Mouse (Mus musculus): ENCODE measurements at regions not wholly inside any gene's neighbourhood (a gene's known extent, or its start where the extent isn't known, plus 50 kb on each side); places are given as distances from the start of the nearest gene placed in this dataset.

DNA sequence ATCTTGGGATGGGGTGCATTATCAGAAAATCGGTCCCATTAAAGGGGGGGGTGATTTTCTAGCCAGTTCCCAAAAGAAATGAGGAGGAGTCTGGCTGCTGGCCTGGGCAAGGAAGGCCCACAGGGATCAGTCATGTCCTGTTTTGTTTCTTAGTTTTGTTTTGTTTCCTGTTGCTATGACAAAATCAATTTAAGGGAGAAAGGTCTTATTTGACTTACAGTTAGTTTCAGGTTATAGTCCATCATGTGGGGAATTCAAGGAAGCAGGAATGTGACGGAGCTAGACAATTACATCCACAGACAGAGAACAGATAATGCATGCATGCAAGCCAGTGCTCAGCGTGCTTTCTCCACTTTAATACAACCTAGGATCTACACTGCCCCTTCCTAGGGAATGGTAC lies 101.1 kb downstream of the Rplp1 start:
- Histone ChIP-seq H3K4me3 (ENCODE audit: low read depth, low read length) (no peak overlapping the region), H3K27ac (ENCODE audit: low read depth, low read length) (no peak overlapping the region), H3K9ac (ENCODE audit: low read length) (no peak overlapping the region), H3K36me3 (ENCODE audit: control insufficient read depth, insufficient read depth, low read length) (no peaks in the 10 kb centered on the region), H3K4me2 (ENCODE audit: low read length) (no peak overlapping the region), H3K27me3 (replicated peaks; ENCODE audit: control insufficient read depth, insufficient read depth, low read length) (no peaks in the 10 kb centered on the region), H3K4me1 (ENCODE audit: control insufficient read depth, insufficient read depth, low read length) (no peaks in the 10 kb centered on the region), H3K9me3 (replicated peaks; ENCODE audit: control insufficient read depth, low read length) (no peaks in the 10 kb centered on the region)
- 78% methylated on average over 3 of the region's 3 CpGs for WGBS
- DNase-seq (ENCODE audit: low spot score) (no peak), ATAC-seq (no peak)

DNA sequence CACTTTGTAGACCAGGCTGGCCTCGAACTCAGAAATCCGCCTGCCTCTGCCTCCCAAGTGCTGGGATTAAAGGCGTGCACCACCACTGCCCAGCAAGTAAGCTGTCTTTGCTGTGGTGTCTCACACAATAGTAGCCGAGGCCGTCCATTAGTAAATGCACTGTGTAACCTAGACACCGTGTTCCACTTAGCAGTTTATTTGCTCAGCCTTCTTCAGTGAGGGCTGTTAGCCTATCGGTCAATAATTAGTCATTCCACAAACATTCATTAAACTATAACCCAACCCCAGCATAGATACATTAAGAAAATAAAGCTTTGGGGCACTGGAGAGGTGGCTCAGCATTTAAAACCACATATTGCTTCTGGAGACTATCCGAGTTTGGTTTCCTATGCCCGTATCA lies 102.0 kb downstream of the Rplp1 start:
- no peaks in the 10 kb centered on the region for H3K27me3 ChIP-seq (replicated peaks; ENCODE audit: control insufficient read depth, insufficient read depth, low read length)
- no peaks in the 10 kb centered on the region for H3K9me3 ChIP-seq (replicated peaks; ENCODE audit: control insufficient read depth, low read length)
- no peaks in the 10 kb centered on the region for H3K36me3 ChIP-seq (ENCODE audit: control insufficient read depth, insufficient read depth, low read length)
- WGBS = 92% methylated on average over 9 of the region's 9 CpGs
- DNase-seq (ENCODE audit: low spot score) (no peak), ATAC-seq (no peak)
- H3K9ac ChIP-seq (ENCODE audit: low read length) = no peak overlapping the region
- no peak overlapping the region for H3K4me2 ChIP-seq (ENCODE audit: low read length)
- no peak overlapping the region for H3K27ac ChIP-seq (ENCODE audit: low read depth, low read length)
- no peak overlapping the region for H3K4me3 ChIP-seq (ENCODE audit: low read depth, low read length)
- H3K4me1 ChIP-seq (ENCODE audit: control insufficient read depth, insufficient read depth, low read length) = no peaks in the 10 kb centered on the region

DNA sequence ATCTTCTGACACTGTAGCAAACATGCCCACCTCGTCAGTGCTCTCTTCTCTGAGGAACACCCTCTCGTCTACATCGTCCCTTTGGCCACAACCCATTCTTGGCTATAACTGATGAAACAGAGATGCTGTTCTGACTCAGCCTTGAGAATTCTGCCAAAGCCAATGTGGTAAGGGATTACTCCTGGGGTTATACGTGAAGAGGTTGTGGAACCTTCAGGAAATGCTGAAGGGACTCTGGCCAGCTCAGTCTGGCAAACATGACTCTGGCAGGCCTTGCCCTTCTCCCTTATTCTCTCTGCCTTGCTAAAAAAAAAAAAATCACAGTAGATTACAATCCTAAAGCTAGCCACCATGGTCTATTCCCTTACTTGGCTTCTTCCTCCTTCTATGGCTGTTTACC lies 103.9 kb downstream of the Rplp1 start:
- no peak overlapping the region for H3K27ac ChIP-seq (ENCODE audit: low read depth, low read length)
- H3K27me3 ChIP-seq (replicated peaks; ENCODE audit: control insufficient read depth, insufficient read depth, low read length) = no peaks in the 10 kb centered on the region
- no peaks in the 10 kb centered on the region for H3K36me3 ChIP-seq (ENCODE audit: control insufficient read depth, insufficient read depth, low read length)
- DNase-seq (ENCODE audit: low spot score) = no peak
- H3K9me3 ChIP-seq (replicated peaks; ENCODE audit: control insufficient read depth, low read length) = no peaks in the 10 kb centered on the region
- H3K9ac ChIP-seq (ENCODE audit: low read length) = no peak overlapping the region
- no peaks in the 10 kb centered on the region for H3K4me1 ChIP-seq (ENCODE audit: control insufficient read depth, insufficient read depth, low read length)
- no peak for ATAC-seq
- 87% methylated on average over 4 of the region's 4 CpGs for WGBS
- no peak overlapping the region for H3K4me2 ChIP-seq (ENCODE audit: low read length)
- no peak overlapping the region for H3K4me3 ChIP-seq (ENCODE audit: low read depth, low read length)

DNA sequence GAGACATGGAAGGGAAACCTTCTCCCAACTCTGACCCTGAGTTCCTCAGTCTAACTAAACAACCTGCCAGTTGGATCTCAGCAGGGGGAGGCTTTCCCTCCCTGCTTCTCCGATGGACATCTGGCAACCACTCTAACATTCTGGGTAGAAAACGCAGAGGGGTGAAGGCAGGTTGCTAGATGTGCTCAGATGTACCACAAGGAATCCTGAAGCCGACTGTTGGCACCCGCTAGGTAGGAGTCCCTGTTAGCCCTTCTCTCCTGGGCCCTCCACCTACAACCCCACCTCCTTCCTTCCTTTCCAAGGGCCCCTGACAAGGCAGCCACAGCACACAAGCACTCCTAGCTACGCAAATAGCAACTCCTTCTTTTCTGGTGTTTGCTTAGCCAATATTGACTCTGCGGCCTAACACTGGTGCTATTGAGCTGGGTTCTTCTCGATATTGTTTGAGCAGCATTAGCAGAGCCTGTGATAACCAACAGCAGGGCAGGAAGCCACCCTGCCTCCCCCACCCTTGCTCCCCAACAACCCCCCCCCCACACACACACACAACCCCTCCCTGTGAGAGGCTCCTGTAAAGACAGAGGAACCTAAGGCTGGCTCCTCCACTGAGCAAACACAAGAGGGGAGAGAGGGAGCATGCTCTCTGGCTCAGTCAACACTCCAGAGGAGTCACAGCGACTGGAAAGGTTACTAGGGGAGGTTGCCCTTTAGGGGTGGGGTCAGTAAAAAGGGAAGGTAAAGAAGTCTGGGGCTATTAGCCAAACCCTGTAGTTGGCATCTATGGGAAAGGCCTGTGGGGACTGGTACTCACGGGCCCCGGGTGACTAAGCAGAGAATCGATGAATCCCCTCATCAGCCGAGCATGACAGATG lies 105.8 kb downstream of the Rplp1 start:
- ATAC-seq = no peak
- Histone ChIP-seq H3K9me3 (replicated peaks; ENCODE audit: control insufficient read depth, low read length) (no peaks in the 10 kb centered on the region), H3K4me2 (ENCODE audit: low read length) (no peak overlapping the region), H3K27me3 (replicated peaks; ENCODE audit: control insufficient read depth, insufficient read depth, low read length) (no peaks in the 10 kb centered on the region), H3K36me3 (ENCODE audit: control insufficient read depth, insufficient read depth, low read length) (no peaks in the 10 kb centered on the region), H3K4me3 (ENCODE audit: low read depth, low read length) (no peak overlapping the region), H3K27ac (ENCODE audit: low read depth, low read length) (no peak overlapping the region), H3K4me1 (ENCODE audit: control insufficient read depth, insufficient read depth, low read length) (peaks cover 6% of the 10 kb centered on the region; the same call in 1 of the 2 replicates), H3K9ac (ENCODE audit: low read length) (no peak overlapping the region)
- 84% methylated on average over 12 of the region's 12 CpGs for WGBS
- DNase-seq (ENCODE audit: low spot score) = no peak

DNA sequence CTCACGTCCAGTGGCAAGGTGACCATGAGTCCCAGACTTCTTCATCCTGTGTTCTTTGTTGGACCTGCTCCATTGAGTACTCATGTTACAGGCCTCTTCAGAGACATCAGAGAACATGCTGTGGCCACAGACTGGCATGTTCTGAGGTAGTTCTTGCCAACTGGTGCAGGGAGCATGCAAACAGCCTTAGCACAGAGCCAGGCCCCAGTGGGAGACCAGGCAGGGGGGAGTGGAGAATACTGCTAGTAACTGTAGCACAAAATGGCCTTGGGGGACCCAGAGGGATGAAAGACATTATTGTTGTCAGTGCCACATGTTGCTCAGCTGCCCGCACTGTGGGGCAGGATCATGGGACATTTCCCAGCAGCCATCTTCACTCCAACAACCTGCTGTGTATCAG lies 108.4 kb downstream of the Rplp1 start:
- no peaks in the 10 kb centered on the region for H3K27me3 ChIP-seq (replicated peaks; ENCODE audit: control insufficient read depth, insufficient read depth, low read length)
- H3K9me3 ChIP-seq (replicated peaks; ENCODE audit: control insufficient read depth, low read length) = no peaks in the 10 kb centered on the region
- H3K9ac ChIP-seq (ENCODE audit: low read length) = no peak overlapping the region
- H3K4me1 ChIP-seq (ENCODE audit: control insufficient read depth, insufficient read depth, low read length) = peaks cover 7% of the 10 kb centered on the region; the same call in 1 of the 2 replicates
- no peak for ATAC-seq
- no peak overlapping the region for H3K27ac ChIP-seq (ENCODE audit: low read depth, low read length)
- H3K36me3 ChIP-seq (ENCODE audit: control insufficient read depth, insufficient read depth, low read length) = no peaks in the 10 kb centered on the region
- no peak overlapping the region for H3K4me3 ChIP-seq (ENCODE audit: low read depth, low read length)
- DNase-seq (ENCODE audit: low spot score) = no peak
- WGBS = 75% methylated on average over 2 of the region's 2 CpGs
- no peak overlapping the region for H3K4me2 ChIP-seq (ENCODE audit: low read length)

DNA sequence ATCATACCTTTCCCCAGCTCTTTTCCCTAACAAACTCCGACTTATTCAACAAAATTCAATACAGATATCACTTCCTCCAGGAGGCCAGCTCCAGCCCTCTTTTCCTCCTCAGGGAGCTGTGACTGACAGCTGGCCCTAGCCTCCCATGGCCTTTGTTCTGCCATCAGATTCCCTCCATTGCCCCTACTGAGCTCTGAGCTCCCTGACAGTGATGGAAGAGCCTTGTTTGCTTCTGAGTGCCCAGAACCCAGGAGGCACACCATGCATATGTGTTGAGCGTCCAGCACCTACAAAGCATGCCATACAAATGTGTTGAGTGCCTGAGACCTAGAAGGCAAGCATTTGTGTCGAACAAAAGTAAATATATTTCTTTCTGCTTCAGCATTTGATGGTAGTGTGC lies 110.8 kb downstream of the Rplp1 start:
- Histone ChIP-seq H3K27ac (ENCODE audit: low read depth, low read length) (no peak overlapping the region), H3K4me1 (ENCODE audit: control insufficient read depth, insufficient read depth, low read length) (peaks cover 7% of the 10 kb centered on the region; the same call in 1 of the 2 replicates), H3K9ac (ENCODE audit: low read length) (no peak overlapping the region), H3K4me3 (ENCODE audit: low read depth, low read length) (no peak overlapping the region), H3K4me2 (ENCODE audit: low read length) (no peak overlapping the region), H3K36me3 (ENCODE audit: control insufficient read depth, insufficient read depth, low read length) (no peaks in the 10 kb centered on the region), H3K27me3 (replicated peaks; ENCODE audit: control insufficient read depth, insufficient read depth, low read length) (no peaks in the 10 kb centered on the region), H3K9me3 (replicated peaks; ENCODE audit: control insufficient read depth, low read length) (no peaks in the 10 kb centered on the region)
- 53% methylated on average over 3 of the region's 3 CpGs for WGBS
- DNase-seq (ENCODE audit: low spot score) (no peak), ATAC-seq (no peak)

DNA sequence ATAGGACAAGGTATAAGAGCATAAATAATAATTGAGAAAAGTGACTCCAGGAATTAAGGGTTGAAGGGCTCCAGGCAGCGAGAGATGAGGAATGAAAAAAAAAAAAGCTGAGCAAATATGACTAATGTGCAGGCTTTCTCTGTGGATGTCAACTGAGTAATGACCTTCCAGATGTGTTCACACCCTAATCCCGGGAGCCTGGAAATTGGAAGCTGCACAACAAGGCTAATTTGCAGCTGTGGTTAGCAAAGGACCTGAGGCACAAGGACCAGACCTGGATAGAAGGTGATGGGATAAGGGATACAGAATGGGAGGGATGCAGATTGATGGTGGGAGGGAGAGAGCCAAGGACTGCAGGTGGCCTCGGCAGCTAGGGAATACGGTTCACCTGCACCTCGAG lies 111.6 kb downstream of the Rplp1 start:
- ATAC-seq (no peak), DNase-seq (ENCODE audit: low spot score) (no peak)
- Histone ChIP-seq H3K27ac (ENCODE audit: low read depth, low read length) (no peak overlapping the region), H3K27me3 (replicated peaks; ENCODE audit: control insufficient read depth, insufficient read depth, low read length) (no peaks in the 10 kb centered on the region), H3K4me2 (ENCODE audit: low read length) (no peak overlapping the region), H3K4me1 (ENCODE audit: control insufficient read depth, insufficient read depth, low read length) (peaks cover 7% of the 10 kb centered on the region; the same call in 1 of the 2 replicates), H3K9me3 (replicated peaks; ENCODE audit: control insufficient read depth, low read length) (no peaks in the 10 kb centered on the region), H3K9ac (ENCODE audit: low read length) (no peak overlapping the region), H3K4me3 (ENCODE audit: low read depth, low read length) (no peak overlapping the region), H3K36me3 (ENCODE audit: control insufficient read depth, insufficient read depth, low read length) (no peaks in the 10 kb centered on the region)
- 82% methylated on average over 5 of the region's 5 CpGs for WGBS

DNA sequence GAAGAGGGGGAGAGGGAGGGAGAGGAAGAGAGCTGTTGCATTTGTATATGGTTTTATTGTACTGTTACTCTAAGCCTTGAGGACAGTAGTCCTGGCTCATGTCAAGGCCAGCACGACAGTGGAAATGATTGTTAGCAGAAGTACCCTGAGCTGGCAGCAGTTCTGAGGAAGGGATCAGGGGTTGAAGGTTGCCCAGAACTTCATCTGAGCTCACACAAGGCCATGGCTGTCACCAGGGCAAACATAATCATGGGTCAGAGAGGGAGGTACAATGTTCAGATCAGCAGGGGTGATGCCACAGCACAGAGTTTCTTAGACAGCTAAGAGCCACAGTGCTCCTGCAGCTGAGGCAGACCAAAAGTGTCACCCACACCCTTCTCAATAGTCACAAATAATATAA lies 114.8 kb downstream of the Rplp1 start:
- Histone ChIP-seq H3K4me2 (ENCODE audit: low read length) (no peak overlapping the region), H3K27ac (ENCODE audit: low read depth, low read length) (no peak overlapping the region), H3K36me3 (ENCODE audit: control insufficient read depth, insufficient read depth, low read length) (no peaks in the 10 kb centered on the region), H3K9me3 (replicated peaks; ENCODE audit: control insufficient read depth, low read length) (no peaks in the 10 kb centered on the region), H3K27me3 (replicated peaks; ENCODE audit: control insufficient read depth, insufficient read depth, low read length) (no peaks in the 10 kb centered on the region), H3K4me1 (ENCODE audit: control insufficient read depth, insufficient read depth, low read length) (peaks cover 7% of the 10 kb centered on the region; the same call in 1 of the 2 replicates), H3K4me3 (ENCODE audit: low read depth, low read length) (no peak overlapping the region), H3K9ac (ENCODE audit: low read length) (no peak overlapping the region)
- no peak for DNase-seq (ENCODE audit: low spot score)
- 75% methylated on average over 1 of the region's 1 CpGs for WGBS
- no peak for ATAC-seq

DNA sequence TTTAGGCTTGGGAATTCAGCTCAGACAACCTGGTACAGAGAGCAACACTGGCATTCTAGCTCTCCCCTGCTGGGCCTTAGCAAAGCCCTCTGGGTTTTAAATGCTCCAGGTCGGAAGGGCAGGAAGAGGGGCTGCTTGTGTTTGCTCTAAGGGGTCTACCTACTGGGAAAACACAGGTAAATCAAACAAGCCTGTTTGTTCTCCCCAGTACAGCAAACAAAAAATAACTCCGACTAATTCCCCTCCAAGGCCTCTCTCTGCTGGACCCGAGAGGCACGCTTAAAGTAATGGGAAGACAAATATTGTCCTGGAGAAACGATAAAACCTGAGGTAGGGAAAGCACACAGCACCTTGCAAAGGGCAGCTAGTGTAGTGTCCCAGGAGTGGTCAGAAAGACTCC lies 118.4 kb downstream of the Rplp1 start:
- no peaks in the 10 kb centered on the region for H3K4me1 ChIP-seq (ENCODE audit: control insufficient read depth, insufficient read depth, low read length)
- no peak for DNase-seq (ENCODE audit: low spot score)
- 81% methylated on average over 5 of the region's 5 CpGs for whole genome bisulfite sequencing

More for the DNA sequence above, 118.4 kb downstream of the Rplp1 start:
- Histone ChIP-seq H3K36me3 (ENCODE audit: control insufficient read depth, insufficient read depth, low read length) (no peaks in the 10 kb centered on the region), H3K4me3 (ENCODE audit: low read depth, low read length) (no peak overlapping the region), H3K27me3 (replicated peaks; ENCODE audit: control insufficient read depth, insufficient read depth, low read length) (no peaks in the 10 kb centered on the region), H3K9me3 (replicated peaks; ENCODE audit: control insufficient read depth, low read length) (0 out of 2 replicates have a peak, but pooled peaks cover 2% of the 10 kb centered on the region), H3K4me2 (ENCODE audit: low read length) (no peak overlapping the region), H3K27ac (ENCODE audit: low read depth, low read length) (no peak overlapping the region), H3K9ac (ENCODE audit: low read length) (no peak overlapping the region)
- ATAC-seq = no peak

Data from forebrain, embryonic 14.5 days (tissue).